Mouse (Mus musculus): ENCODE measurements around the gene Fam57a.

GRCm38 (mm10) chr11:76180146-76180540 is 672 bp downstream of the Fam57a start:
- TF ChIP-seq CTCF (IDR thresholded peaks at IDR 0.05; ENCODE audit: control insufficient read depth, insufficient read depth, low read length) (no peak), POLR2A (IDR thresholded peaks at IDR 0.05; ENCODE audit: borderline replicate concordance, control insufficient read depth, low read depth, low read length) (no peak)

Data from bone marrow, adult 2 months (tissue).